Mouse (Mus musculus) kidney, embryonic 16.5 days (tissue): ENCODE measurements at regions not wholly inside any gene's neighbourhood (a gene's known extent, or its start where the extent isn't known, plus 50 kb on each side); places are given as distances from the start of the nearest gene placed in this dataset.

Experiments
- ATAC-seq: fragments of 200-750 bp; cut with Nextera tagmentation; 2 replicates; pipeline ENCODE4 v1.8.0; 2017; ENCODE audit warnings: moderate TSS enrichment; ENCODE audit not compliant: low FRiP score, low TSS enrichment
- H3K27ac ChIP-seq: fragments of 300-500 bp; sonication (generic); 2 replicates; pipeline ENCODE4 v1.5.1; 2014; ENCODE audit warnings: low read length
- H3K27me3 ChIP-seq: fragments of 300-500 bp; sonication (generic); 2 replicates; pipeline ENCODE4 v1.6.1; 2014; ENCODE audit warnings: low read length, control low read depth, mixed read lengths; ENCODE audit not compliant: insufficient read depth
- H3K36me3 ChIP-seq: fragments of 300-500 bp; sonication (generic); 2 replicates; pipeline ENCODE4 v1.6.1; 2014; ENCODE audit warnings: low read length, control low read depth, mixed read lengths; ENCODE audit not compliant: insufficient read depth
- H3K4me1 ChIP-seq: fragments of 300-500 bp; sonication (generic); 2 replicates; pipeline ENCODE4 v1.6.1; 2014; ENCODE audit warnings: low read length, control low read depth, mixed read lengths; ENCODE audit not compliant: insufficient read depth
- H3K4me2 ChIP-seq: fragments of 300-500 bp; sonication (generic); replicated peaks from 2 replicates; pipeline ENCODE4 v1.6.1; 2014; ENCODE audit warnings: low read depth, low read length
- H3K4me3 ChIP-seq: fragments of 300-500 bp; sonication (generic); 2 replicates; pipeline ENCODE4 v1.5.1; 2014; ENCODE audit warnings: mild to moderate bottlenecking, low read length
- H3K9ac ChIP-seq: fragments of 300-500 bp; sonication (generic); replicated peaks from 2 replicates; pipeline ENCODE4 v1.6.1; 2014; ENCODE audit warnings: low read length
- H3K9me3 ChIP-seq: fragments of 300-500 bp; sonication (generic); 2 replicates; pipeline ENCODE4 v1.6.1; 2016; ENCODE audit warnings: low read length, control low read depth
- WGBS: fragments of 180-500 bp; shearing (Covaris S2); extraction: QIAGEN DNeasy Blood & Tissue Kit; methylation state at CpG from one replicate; pipeline ENCODE4 v1.1.7; 2014; 5-methylcytosine and 5-hydroxymethylcytosine counted together

- 72% methylated on average over 3 of the region's 3 CpGs for WGBS
- no peak for ATAC-seq
These were observed 107.5 kb upstream of the Sel1l start for GRCm38 (mm10) chr12:91956411-91956810.

GRCm38 (mm10) chr12:91948602-91949167, 99.7 kb upstream of the Sel1l start:
- 0 out of 2 replicates have a peak overlapping the region, but pooled peaks have one; percentile 16 for H3K27ac ChIP-seq
- peak; percentile 86 for ATAC-seq
- H3K9ac ChIP-seq: no peak overlapping the region
- peaks cover 5% of the 10 kb centered on the region; the same call in 1 of the 2 replicates for H3K4me1 ChIP-seq
- no peak overlapping the region for H3K4me2 ChIP-seq
- H3K9me3 ChIP-seq: no peaks in the 10 kb centered on the region
- 29% methylated on average over 8 of the region's 8 CpGs for WGBS
- no peaks in the 10 kb centered on the region for H3K36me3 ChIP-seq
- no peak overlapping the region for H3K4me3 ChIP-seq
- H3K27me3 ChIP-seq: no peaks in the 10 kb centered on the region

More at GRCm38 (mm10) chr12:91956411-91956810, 107.5 kb upstream of the Sel1l start:
- H3K9ac ChIP-seq: no peak overlapping the region
- H3K4me1 ChIP-seq: no peaks in the 10 kb centered on the region
- H3K4me2 ChIP-seq: no peak overlapping the region
- no peaks in the 10 kb centered on the region for H3K9me3 ChIP-seq
- H3K27me3 ChIP-seq: no peaks in the 10 kb centered on the region
- no peak overlapping the region for H3K4me3 ChIP-seq
- no peak overlapping the region for H3K27ac ChIP-seq
- no peaks in the 10 kb centered on the region for H3K36me3 ChIP-seq

GRCm38 (mm10) chr12:91947998-91948397, 99.0 kb upstream of the Sel1l start:
- no peak overlapping the region for H3K9ac ChIP-seq
- H3K9me3 ChIP-seq: 0 out of 2 replicates have a peak, but pooled peaks cover 2% of the 10 kb centered on the region
- H3K4me3 ChIP-seq: no peak overlapping the region
- WGBS: 43% methylated on average over 3 of the region's 3 CpGs
- H3K4me1 ChIP-seq: peaks cover 5% of the 10 kb centered on the region; the same call in 1 of the 2 replicates
- no peaks in the 10 kb centered on the region for H3K36me3 ChIP-seq
- peak; percentile 80; the same call in 1 of the 2 replicates for ATAC-seq
- H3K4me2 ChIP-seq: no peak overlapping the region
- 0 out of 2 replicates have a peak overlapping the region, but pooled peaks have one; percentile 16 for H3K27ac ChIP-seq
- H3K27me3 ChIP-seq: no peaks in the 10 kb centered on the region

- Histone ChIP-seq H3K36me3 (no peaks in the 10 kb centered on the region), H3K9ac (no peak overlapping the region), H3K4me3 (no peak overlapping the region), H3K9me3 (0 out of 2 replicates have a peak, but pooled peaks cover 2% of the 10 kb centered on the region), H3K4me1 (peaks cover 5% of the 10 kb centered on the region; the same call in 1 of the 2 replicates), H3K27me3 (no peaks in the 10 kb centered on the region), H3K4me2 (no peak overlapping the region), H3K27ac (no peak overlapping the region)
- WGBS: 89% methylated on average over 3 of the region's 3 CpGs
- no peak for ATAC-seq
These were observed 97.6 kb upstream of the Sel1l start for GRCm38 (mm10) chr12:91946541-91946940.

- Histone ChIP-seq H3K27me3 (no peaks in the 10 kb centered on the region), H3K9ac (no peak overlapping the region), H3K27ac (no peak overlapping the region), H3K4me2 (no peak overlapping the region), H3K36me3 (no peaks in the 10 kb centered on the region), H3K4me1 (no peaks in the 10 kb centered on the region), H3K4me3 (no peak overlapping the region), H3K9me3 (no peaks in the 10 kb centered on the region)
- no peak for ATAC-seq
- WGBS: 35% methylated on average over 7 of the region's 7 CpGs
These were observed 83.8 kb upstream of the Sel1l start for GRCm38 (mm10) chr12:91932490-91933361.

- Histone ChIP-seq H3K27me3 (no peaks in the 10 kb centered on the region), H3K4me3 (no peak overlapping the region), H3K27ac (no peak overlapping the region), H3K9ac (no peak overlapping the region), H3K9me3 (no peaks in the 10 kb centered on the region), H3K36me3 (no peaks in the 10 kb centered on the region), H3K4me1 (no peaks in the 10 kb centered on the region), H3K4me2 (no peak overlapping the region)
- WGBS: 87% methylated on average over 6 of the region's 6 CpGs
- ATAC-seq: 0 out of 2 replicates have a peak, but pooled peaks have one; percentile 42
These were observed 82.6 kb upstream of the Sel1l start for GRCm38 (mm10) chr12:91931586-91931985.

- Histone ChIP-seq H3K9me3 (no peaks in the 10 kb centered on the region), H3K4me1 (no peaks in the 10 kb centered on the region), H3K4me2 (no peak overlapping the region), H3K27me3 (no peaks in the 10 kb centered on the region), H3K9ac (no peak overlapping the region), H3K27ac (no peak overlapping the region), H3K4me3 (no peak overlapping the region), H3K36me3 (no peaks in the 10 kb centered on the region)
- WGBS: 71% methylated on average over 7 of the region's 7 CpGs
- ATAC-seq: no peak
These were observed 80.6 kb upstream of the Sel1l start for GRCm38 (mm10) chr12:91929386-91930054.

GRCm38 (mm10) chr12:91927576-91927975, 78.6 kb upstream of the Sel1l start:
- Histone ChIP-seq H3K9ac (no peak overlapping the region), H3K36me3 (no peaks in the 10 kb centered on the region), H3K4me3 (no peak overlapping the region), H3K4me1 (no peaks in the 10 kb centered on the region), H3K4me2 (no peak overlapping the region), H3K27ac (no peak overlapping the region), H3K27me3 (no peaks in the 10 kb centered on the region), H3K9me3 (no peaks in the 10 kb centered on the region)
- 70% methylated on average over 6 of the region's 6 CpGs for WGBS
- no peak for ATAC-seq

- H3K36me3 ChIP-seq: no peaks in the 10 kb centered on the region
- H3K9ac ChIP-seq: no peak overlapping the region
These were observed 66.5 kb upstream of the Sel1l start for GRCm38 (mm10) chr12:91915486-91915885.

More at GRCm38 (mm10) chr12:91915486-91915885, 66.5 kb upstream of the Sel1l start:
- WGBS: 51% methylated on average over 3 of the region's 3 CpGs
- Histone ChIP-seq H3K27ac (no peak overlapping the region), H3K4me3 (no peak overlapping the region), H3K9me3 (no peaks in the 10 kb centered on the region), H3K4me1 (no peaks in the 10 kb centered on the region), H3K4me2 (no peak overlapping the region), H3K27me3 (no peaks in the 10 kb centered on the region)
- no peak for ATAC-seq
